Mouse (Mus musculus) ES-CJ7 (cell line): Measurements from ENCODE around the gene Rdh7.
"Not testable (repeated sequence)": the region's sequence is repeated elsewhere in the genome, so short reads cannot be mapped to it uniquely, and the experiment has no call there.

ENCODE experiments used
- DNase-seq: peaks from one replicate; pipeline ENCODE4 v3.0.0; 2011; ENCODE audit warnings: low read depth, low spot score

Gene Rdh7

DNA sequence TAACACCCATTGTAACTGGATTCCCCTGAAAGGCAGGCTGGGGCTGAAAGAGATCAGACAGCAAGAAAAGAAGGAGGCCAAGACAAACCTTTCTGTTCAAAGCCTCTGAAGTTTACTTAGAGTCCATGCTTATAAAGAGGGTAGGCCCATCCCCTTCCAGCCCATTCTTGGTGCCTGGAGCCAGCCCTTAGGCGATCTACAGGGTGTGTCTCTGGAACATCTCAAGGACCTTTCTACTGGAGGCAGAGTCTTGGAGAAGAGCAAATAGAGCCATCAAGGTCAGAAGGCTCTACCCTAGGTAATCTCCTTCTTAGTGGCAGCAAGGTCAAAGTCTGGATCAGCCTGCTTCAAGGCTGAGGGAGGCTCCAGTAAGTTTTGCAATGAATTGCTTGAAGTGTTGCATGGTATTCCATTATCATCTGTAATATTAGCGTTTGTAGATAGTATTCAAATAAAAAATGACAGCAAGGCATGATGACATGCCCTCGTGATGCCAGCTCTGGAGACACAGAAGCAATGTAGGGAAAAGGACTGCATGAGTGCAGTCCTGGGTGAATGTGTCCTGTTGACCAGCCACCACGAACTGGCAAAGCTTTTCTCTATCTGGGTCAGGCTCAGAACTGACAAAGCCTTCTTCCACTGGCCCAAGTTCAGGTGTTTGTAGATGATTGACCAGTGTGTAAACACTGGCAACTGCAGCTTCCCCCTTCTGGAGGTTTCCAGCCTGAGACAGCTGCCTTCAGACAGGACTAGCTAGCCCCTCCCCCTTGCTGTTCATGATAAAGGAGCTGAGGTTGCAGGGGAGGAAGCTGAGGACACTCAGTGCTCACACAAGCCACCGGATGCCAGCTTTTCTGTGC is 4.8 kb upstream of the Rdh7 start:
- DNase-seq, result peak; percentile 79

DNA sequence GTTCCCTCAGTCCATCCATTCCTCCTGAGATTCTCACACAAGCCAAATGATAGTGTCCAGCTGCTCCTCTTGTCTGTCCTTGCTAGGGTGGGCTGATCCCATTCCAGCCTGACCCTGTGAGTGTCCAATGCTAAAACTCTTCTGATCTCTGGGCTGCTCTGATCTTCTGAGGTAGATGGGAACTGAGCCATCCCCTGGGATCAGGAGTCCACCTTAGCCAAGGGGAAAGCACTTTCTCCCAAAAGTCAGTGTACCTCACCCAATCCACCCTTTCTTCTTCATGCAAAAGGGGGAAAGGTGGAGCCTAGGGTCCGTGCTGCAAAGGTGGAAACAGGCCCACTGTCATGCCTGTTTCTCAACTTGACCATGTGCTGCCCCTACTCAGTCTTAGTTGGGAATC is 2.9 kb upstream of the Rdh7 start:
- DNase-seq, result no peak

DNA sequence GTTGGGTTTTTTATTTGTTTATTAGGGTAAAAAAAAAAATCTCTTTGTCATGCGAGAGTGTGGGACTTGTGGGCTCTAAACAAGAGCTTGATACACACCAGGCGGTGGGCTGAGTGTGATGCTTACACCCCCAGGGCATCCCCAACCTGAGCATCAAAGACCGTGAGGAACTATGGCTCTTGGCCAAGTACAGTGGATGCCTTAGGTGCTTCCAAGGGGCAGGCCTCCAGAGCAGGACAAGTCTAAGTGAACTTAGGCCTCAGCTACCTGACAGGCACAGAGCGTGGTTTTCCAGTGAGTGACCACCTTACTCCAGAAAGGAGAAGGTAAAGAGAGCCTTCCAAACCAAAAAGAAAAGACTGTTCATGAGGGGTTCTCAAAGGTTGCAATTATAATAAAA is 1.6 kb downstream of the Rdh7 start:
- DNase-seq, result no peak

DNA sequence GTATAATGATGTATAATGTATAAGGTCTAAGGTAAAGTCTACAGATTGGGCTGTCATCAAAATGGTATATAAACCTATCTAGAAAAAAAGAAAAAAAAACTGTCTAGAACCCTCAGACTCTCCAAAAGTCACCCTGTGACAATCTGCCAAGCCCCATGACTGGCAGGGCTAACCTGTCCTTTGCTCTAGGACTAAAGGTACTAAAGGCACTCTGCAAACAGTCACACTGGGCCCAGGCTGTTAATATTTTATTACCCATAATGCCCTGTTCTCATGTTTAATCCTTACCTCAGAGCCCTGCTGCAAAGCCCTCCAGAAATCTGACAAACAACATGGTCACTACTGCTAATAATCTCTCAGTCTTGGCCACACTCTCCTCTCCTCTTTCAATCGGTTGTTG is 2.1 kb downstream of the Rdh7 start:
- DNase-seq, result no peak

DNA sequence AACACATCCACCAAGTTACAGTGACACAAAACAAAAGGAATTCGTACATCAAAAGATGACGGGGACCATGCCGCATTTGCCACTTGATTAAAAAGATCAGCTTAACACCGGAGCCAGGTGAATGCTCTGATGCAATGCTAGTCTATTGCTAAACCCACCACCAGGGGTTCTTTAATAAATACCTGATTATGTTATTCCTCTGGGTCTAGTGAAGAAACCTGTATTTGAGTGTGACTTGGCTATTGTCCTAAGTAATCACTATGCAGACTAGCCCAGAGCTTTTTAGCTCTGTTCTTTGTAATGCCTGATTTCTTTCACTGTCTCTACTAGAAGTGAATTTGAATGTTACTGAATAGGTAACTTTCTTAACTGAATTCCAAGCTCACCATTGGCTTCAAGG is 7.6 kb downstream of the Rdh7 start:
- no peak for DNase-seq

DNA sequence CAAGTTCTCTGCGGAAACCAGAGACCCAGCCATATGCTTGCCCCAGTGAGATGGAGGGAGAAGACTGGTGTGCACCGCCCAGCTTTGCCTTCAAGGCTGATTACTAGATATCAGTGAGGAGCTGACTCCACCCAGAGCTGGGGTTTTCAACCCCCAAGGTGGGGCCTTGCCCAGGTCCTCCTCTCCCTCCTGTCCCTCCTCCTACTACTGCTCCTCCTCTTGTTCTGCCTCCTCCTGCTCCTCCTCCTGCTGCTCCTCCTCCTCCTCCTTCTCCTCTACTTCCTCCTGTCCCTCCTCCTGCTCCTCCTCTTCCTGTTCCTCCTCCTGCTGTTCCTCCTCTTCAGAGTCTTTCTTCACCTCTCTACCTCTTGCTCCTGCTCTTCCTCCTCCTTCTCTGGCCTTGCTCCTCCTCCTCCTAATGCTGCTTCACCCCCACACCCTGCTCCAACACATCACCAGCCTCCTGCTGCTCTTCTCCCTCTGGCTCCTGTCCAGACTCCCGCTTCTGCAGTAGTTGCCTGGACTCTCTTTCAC is 9.4 kb downstream of the Rdh7 start:
- DNase-seq, result peak; percentile 34

DNA sequence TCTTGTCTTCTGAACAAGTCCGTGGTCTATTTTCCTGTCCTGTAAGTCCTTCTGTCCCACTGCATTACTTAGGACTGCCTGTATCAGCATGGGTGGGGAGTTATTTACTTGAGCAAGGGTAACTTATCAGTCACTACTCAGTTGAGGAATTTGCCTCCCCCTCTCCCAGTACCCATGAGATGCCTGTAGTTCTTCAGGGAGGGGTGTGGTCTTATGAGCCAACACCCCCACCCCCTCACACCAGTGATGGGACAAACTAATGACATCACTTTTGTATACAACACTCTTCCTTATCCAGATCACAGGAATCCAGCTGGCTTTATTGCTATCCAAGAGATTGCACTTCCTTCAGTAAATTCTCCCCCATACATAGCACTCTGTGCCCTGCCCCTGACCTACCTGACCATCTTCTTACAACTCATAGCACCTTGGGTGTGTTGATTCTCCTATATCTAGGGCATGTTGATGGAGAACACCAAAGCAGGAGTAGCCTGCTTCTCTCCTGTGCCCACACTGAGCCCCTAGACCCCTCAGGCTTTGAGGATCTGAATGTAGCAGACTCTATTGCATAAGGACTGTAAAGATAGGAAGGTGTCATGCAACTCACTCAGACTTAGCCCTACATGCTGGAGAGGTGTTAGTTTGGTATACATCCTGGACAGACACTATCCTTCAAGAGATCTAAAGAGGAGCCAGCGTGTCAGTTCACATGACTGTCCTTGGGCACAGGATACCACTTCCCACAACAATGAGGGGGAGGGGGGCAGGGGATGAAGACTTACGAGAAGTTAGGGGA is 10.2 kb downstream of the Rdh7 start:
- no peak for DNase-seq

DNA sequence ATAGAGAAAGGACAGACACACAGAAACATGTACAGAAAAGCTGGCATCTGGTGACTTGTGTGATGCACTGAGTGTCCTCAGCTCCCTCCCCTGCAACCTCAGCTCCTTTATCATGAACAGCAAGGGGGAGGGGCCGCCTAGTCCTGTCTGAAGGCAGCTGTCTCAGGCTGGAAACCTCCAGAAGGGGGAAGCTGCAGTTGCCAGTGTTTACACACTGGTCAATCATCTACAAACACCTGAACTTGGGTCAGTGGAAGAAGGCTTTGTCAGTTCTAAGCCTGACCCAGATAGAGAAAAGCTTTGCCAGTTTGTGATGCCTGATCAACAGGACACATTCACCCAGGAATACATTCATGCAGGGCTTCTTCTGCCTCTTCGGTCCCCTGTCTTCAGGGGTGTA is 10.9 kb downstream of the Rdh7 start:
- DNase-seq, result peak; percentile 57

DNA sequence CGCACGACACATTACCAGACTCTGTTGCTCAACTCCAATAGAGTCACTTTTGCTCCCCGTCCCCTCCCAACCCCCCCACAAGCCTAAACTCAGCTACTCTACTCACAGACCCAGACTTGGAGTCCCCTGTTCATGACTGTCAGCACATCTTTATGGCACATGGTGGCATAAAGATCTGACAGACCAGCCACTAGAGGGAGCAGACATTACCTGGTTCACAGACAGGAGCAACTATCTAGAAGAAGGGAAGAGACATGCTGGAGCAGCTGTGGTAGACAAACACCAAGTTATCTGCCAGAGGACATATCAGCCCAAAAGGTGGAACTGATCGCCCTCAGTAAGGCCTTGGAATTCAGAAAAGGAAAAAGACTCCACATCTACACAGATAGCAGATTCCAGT is 16.1 kb downstream of the Rdh7 start:
- DNase-seq, result peak; percentile 80

DNA sequence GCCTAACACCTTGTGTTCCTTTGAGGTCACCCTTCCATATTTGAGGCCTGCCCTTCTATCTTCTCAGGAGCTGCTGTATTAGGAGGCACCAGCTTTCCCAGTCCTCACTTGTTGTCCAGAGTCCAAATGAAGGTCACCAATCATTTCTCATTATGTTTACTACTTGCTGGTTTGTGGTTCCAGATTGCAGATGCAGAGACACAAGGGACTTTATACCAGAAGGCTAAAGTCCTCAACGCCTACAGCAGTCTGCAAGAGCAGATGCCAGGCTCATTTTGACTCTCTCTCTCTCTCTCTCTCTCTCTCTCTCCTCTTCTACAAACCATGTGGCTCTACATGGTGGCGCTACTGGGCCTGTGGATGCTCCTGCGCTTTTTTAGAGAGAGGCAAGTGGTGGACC is 22.4 kb downstream of the Rdh7 start, which contains the start of gene Rdh16f2:
TSS of gene Rdh16f2 (plus strand) at position 243 of the 400 bp plus-strand sequence.
- DNase-seq, result no peak

DNA sequence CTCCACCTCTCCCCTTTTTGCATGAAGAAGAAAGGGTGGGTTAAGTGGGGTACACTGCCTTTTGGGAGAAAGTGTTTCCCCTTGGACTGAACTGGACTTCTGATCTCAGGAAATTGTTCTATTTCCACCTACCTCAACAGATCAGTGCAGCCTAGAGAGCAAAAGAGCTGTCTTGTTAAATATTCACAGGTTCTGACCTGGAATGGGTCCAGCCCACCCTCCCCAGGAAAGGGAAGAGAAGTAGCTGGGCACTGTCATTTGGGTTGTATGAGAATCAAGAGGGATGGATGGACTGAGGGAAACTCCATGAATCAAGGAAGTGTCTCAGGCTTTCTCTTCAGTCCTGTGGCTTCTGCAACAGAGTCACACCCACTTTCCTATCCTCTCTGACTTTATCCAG is 23.7 kb downstream of the Rdh7 start:
- no peak for DNase-seq

DNA sequence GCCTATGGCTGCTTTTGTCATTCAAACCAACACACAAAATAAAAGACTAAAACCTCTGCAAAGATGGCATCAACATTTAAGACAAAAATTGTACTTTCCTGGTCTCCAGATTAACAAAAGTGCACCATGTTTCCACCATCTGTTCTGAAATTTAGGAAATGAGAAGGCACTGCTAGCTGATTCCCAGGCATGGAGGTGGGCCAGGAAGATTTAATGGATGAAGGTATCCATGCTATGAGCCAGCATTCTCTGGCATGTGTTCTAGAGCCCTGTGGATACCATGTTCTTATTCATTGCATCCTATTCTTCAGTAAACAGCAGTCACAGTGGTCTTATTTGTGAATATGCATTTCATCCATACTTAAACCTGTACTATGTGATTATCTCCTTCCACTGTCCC is 32.2 kb downstream of the Rdh7 start:
- no peak for DNase-seq

DNA sequence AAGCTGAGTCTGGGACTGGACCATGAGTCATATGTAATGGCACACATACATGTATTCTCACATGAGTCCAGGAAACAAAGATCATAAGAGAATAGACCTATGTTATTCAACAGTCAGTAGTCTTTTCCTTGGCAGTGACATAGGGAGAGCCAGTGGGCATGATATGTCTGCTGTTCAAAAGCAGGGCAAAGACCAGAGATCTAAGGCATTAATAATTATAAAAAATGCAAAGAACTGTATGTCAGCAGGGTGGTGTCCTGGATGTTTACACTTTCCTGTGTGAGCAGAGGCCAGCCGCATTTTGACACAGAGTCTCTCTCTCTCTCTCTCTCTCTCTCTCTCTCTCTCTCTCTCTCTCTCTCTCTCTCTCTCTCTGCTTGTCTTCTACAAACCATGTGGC is 39.0 kb downstream of the Rdh7 start, which contains the start of gene Rdh19:
TSS of gene Rdh19 (plus strand) at position 301 of the 400 bp plus-strand sequence.
- no peak for DNase-seq

DNA sequence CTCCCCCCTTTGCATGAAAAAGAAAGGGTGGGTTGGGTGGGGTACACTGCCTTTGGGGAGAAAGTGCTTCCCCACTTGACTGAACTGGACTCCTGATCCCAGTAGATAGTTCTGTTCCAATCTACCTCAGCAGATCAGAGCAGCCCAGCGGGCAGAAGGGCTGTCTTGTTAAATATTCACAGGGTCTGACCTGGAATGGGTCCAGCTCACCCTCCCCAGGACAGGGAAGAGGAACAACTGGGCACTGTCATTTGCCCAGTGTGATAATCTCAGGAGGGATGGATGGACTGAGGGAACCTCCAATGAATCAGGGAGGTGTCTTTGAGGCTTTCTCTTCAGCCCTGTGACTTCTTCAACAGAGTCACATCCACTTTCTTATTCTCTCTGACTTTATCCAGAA is 40.5 kb downstream of the Rdh7 start:
- DNase-seq, result no peak

DNA sequence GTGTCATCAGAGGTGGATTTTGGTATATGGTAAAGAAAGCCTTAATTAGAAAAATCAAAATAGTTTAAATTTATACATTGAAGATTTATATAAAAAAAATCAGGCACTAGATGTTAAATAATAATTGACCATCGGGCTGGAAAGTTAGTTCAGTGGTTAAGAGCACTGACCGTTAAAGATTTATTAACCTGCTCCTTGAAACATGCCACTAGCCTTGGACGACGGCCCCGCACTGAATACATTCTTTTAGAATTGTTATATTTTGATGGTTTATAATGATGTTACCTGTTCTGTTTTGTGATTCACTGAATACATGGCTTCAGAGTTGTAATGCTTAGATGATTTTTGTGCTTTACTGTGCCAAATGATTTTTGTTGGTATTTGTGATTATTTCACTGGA is 42.7 kb downstream of the Rdh7 start:
- DNase-seq, result not testable (repeated sequence)

DNA sequence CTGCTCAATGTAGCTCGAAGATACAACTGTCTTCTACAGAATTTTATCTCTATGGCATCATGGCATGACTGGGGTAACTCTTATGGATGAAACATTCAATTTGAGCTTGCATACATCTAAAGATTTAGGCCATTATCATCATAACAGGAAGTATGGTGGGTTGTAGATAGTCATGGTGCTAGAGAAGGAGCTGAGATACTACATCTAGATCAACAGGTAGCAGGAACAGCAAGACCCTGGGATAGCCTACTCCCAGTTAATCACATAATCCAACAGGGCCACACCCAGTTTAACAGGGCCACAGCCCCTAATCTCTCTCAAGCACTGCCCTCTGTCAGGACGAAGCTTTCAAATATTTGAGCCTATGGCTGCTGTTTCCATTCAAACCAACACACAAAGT is 47.8 kb downstream of the Rdh7 start:
- DNase-seq, result no peak

DNA sequence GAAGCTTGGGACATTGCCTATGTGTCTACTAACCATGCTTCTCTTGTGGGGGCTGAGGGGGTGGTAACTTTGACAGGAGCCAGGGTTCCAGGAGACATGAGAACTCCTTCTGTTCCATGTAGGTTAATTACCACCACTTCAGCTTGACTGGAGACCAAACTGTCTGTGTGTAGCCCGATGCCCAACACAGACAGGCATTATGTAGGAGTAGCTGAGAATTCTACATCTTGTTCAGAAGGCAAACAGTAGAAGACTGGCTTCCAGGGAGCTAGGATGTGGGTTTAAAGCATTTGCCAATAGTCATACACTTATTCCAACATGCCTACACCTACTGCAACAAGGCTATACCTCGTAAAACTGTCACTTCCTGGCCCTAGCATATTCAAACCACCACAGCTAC is 50.1 kb downstream of the Rdh7 start:
- no peak for DNase-seq

DNA sequence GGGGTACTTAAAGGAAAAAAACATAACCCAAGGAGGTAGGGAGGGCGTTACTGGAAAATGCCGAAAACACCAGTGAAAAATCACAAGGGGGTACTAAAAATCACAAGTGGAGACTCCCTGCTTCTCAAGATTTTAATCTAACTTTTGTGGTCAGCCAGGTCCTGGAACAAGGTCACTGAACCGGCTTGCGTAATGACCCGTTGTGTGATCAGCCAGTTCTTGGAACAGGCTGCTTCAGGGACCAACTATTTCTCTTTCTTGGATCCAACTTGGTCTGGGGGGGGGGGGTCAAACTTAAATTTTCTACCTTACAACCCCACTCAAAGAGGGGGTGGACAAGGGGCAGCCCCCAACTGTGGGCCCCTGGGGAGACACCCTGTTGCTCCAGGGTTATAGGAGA is 50.8 kb downstream of the Rdh7 start:
- not testable (repeated sequence) for DNase-seq

DNA sequence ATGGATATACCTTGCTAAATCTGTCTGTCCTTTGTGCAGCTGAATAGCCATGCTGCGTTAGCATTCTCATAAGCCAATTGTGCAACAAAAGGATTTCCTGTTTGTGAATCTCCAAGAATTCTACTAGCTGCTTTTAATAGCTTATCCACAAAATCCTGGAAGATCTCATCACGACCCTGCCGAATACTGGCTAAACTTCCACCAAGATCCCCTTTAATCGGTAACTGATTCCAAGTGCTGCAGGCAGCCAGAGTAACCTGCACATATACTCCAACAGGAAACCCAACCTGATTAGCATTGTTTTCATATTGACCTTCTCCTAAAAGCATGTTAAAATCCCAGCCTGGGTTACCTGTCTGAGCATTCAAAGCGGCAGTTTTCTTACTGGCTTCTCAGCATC is 53.3 kb downstream of the Rdh7 start:
- DNase-seq, result no peak

DNA sequence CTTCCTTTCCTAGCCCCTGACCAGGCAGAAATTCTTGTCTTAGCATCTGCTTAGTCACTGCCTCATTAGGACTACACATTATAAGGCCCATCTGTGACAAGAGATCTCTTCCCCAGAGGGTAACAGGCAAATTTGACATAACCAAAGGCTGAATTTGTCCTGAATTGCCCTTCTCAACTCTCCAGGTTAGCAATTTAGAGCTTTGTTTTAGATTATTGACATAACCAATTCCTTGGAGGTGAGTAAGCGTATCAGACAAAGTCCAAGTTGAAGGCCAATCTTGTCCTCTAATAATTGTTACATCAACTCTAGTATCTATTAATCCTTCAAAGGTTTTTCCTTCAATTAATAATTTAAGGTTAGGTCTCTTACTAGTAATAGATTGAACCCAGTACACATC is 54.4 kb downstream of the Rdh7 start:
- DNase-seq, result not testable (repeated sequence)
